ENCODE assay signal across 15 mouse cellular contexts in genomic region chr13:17296912-17297311, GRCm38 (mm10).
DNase-seq lines count a peak whose midpoint lies in the region; ATAC-seq and TF ChIP-seq lines count a peak whose summit lies in the region.
"Had no signal": no experiment of that assay in that cellular context is flagged by ENCODE, and none has a peak within 500 bp of the region (broad histone marks: within the 10 kb centered on the region; RNA-seq: fewer than 3 reads in every experiment).

No protein-coding gene starts in this region.

- H3K9ac ChIP-seq in forebrain, embryonic 16.5 days (replicated peaks; ENCODE audit: low read depth, low read length), result no peak overlapping the region
- no peak overlapping the region for H3K9ac ChIP-seq in forebrain, embryonic 14.5 days (ENCODE audit: low read length)
- H3K9ac ChIP-seq in midbrain, embryonic 11.5 days (ENCODE audit: low read length), result no peak overlapping the region
- no peak overlapping the region for H3K9ac ChIP-seq in midbrain, embryonic 15.5 days
- H3K9ac ChIP-seq in midbrain, embryonic 13.5 days (replicated peaks), result no peak overlapping the region
- H3K9ac ChIP-seq: kidney, embryonic 15.5 days had no signal

- no peak for DNase-seq in forebrain, embryonic 14.5 days (ENCODE audit: low spot score)
- peak; percentile 84 for DNase-seq in midbrain, embryonic 11.5 days (ENCODE audit: low spot score, missing footprints)
- DNase-seq in embryo, embryonic 9.5 days (ENCODE audit: extremely low spot score), result peak; percentile 11
- no peak for DNase-seq in urinary bladder, postnatal 36 days (ENCODE audit: low spot score in 2 of 2)
- no peak for DNase-seq in left cerebral cortex, adult 2 months (ENCODE audit: extremely low spot score in 1 of 2, low spot score in 2 of 2)
- DNase-seq: B cell, adult 2 months; cerebellum, adult 11 months; heart, adult 2 months; heart, postnatal 14 days; thymus, adult 18-20 months had no signal

- H3K9me3 ChIP-seq in forebrain, embryonic 16.5 days (ENCODE audit: control insufficient read depth, low read length), result no peaks in the 10 kb centered on the region
- no peaks in the 10 kb centered on the region for H3K9me3 ChIP-seq in forebrain, embryonic 14.5 days (replicated peaks; ENCODE audit: control insufficient read depth, low read length)
- H3K9me3 ChIP-seq in midbrain, embryonic 11.5 days (ENCODE audit: control insufficient read depth, low read length), result no peaks in the 10 kb centered on the region
- H3K9me3 ChIP-seq in midbrain, embryonic 15.5 days, result no peaks in the 10 kb centered on the region
- no peaks in the 10 kb centered on the region for H3K9me3 ChIP-seq in midbrain, embryonic 13.5 days
- H3K9me3 ChIP-seq: kidney, embryonic 15.5 days had no signal

- H3K27me3 ChIP-seq in forebrain, embryonic 16.5 days (replicated peaks; ENCODE audit: control insufficient read depth, insufficient read depth, low read length), result no peaks in the 10 kb centered on the region
- H3K27me3 ChIP-seq in forebrain, embryonic 14.5 days (replicated peaks; ENCODE audit: control insufficient read depth, insufficient read depth, low read length), result no peaks in the 10 kb centered on the region
- no peaks in the 10 kb centered on the region for H3K27me3 ChIP-seq in midbrain, embryonic 11.5 days (ENCODE audit: control insufficient read depth, insufficient read depth, low read length)
- no peaks in the 10 kb centered on the region for H3K27me3 ChIP-seq in midbrain, embryonic 15.5 days (replicated peaks)
- H3K27me3 ChIP-seq in midbrain, embryonic 13.5 days, result no peaks in the 10 kb centered on the region
- H3K27me3 ChIP-seq: kidney, embryonic 15.5 days had no signal

- H3K4me3 ChIP-seq in forebrain, embryonic 16.5 days (replicated peaks; ENCODE audit: low read length), result no peak overlapping the region
- no peak overlapping the region for H3K4me3 ChIP-seq in forebrain, embryonic 14.5 days (ENCODE audit: low read depth, low read length)
- H3K4me3 ChIP-seq in midbrain, embryonic 11.5 days (ENCODE audit: low read depth, low read length), result no peak overlapping the region
- H3K4me3 ChIP-seq in midbrain, embryonic 15.5 days, result no peak overlapping the region
- H3K4me3 ChIP-seq in midbrain, embryonic 13.5 days (replicated peaks), result no peak overlapping the region
- H3K4me3 ChIP-seq in left cerebral cortex, adult 2 months, result no peak overlapping the region
- H3K4me3 ChIP-seq: heart, adult 2 months; kidney, embryonic 15.5 days; layer of hippocampus, adult 2 months had no signal

- no peak overlapping the region for H3K4me2 ChIP-seq in forebrain, embryonic 16.5 days (ENCODE audit: low read length)
- H3K4me2 ChIP-seq in forebrain, embryonic 14.5 days (ENCODE audit: low read length), result no peak overlapping the region
- H3K4me2 ChIP-seq in midbrain, embryonic 11.5 days, result no peak overlapping the region
- H3K4me2 ChIP-seq in midbrain, embryonic 15.5 days, result no peak overlapping the region
- no peak overlapping the region for H3K4me2 ChIP-seq in midbrain, embryonic 13.5 days (replicated peaks)
- H3K4me2 ChIP-seq: kidney, embryonic 15.5 days had no signal

- no peaks in the 10 kb centered on the region for H3K36me3 ChIP-seq in forebrain, embryonic 16.5 days (ENCODE audit: control insufficient read depth, insufficient read depth)
- no peaks in the 10 kb centered on the region for H3K36me3 ChIP-seq in forebrain, embryonic 14.5 days (ENCODE audit: control insufficient read depth, insufficient read depth, low read length)
- no peaks in the 10 kb centered on the region for H3K36me3 ChIP-seq in midbrain, embryonic 11.5 days (ENCODE audit: control insufficient read depth, insufficient read depth, low read length)
- no peaks in the 10 kb centered on the region for H3K36me3 ChIP-seq in midbrain, embryonic 15.5 days (replicated peaks)
- H3K36me3 ChIP-seq in midbrain, embryonic 13.5 days, result no peaks in the 10 kb centered on the region
- H3K36me3 ChIP-seq: kidney, embryonic 15.5 days had no signal

- WGBS in forebrain, embryonic 16.5 days, result 26% methylated on average over 4 of the region's 4 CpGs
- WGBS in forebrain, embryonic 14.5 days, result 28% methylated on average over 4 of the region's 4 CpGs
- 19% methylated on average over 4 of the region's 4 CpGs for WGBS in midbrain, embryonic 11.5 days
- WGBS in midbrain, embryonic 15.5 days, result 9% methylated on average over 4 of the region's 4 CpGs
- WGBS in midbrain, embryonic 13.5 days, result 23% methylated on average over 4 of the region's 4 CpGs

- TF ChIP-seq CTCF in left cerebral cortex, adult 2 months (IDR thresholded peaks at IDR 0.05), result no peak

- no peak overlapping the region for H3K27ac ChIP-seq in forebrain, embryonic 16.5 days (ENCODE audit: low read length)
- no peak overlapping the region for H3K27ac ChIP-seq in forebrain, embryonic 14.5 days (ENCODE audit: low read depth, low read length)
- H3K27ac ChIP-seq in midbrain, embryonic 11.5 days (ENCODE audit: low read depth, low read length), result no peak overlapping the region
- no peak overlapping the region for H3K27ac ChIP-seq in midbrain, embryonic 15.5 days
- no peak overlapping the region for H3K27ac ChIP-seq in midbrain, embryonic 13.5 days
- H3K27ac ChIP-seq in left cerebral cortex, adult 2 months, result no peak overlapping the region
- H3K27ac ChIP-seq: heart, adult 2 months; kidney, embryonic 15.5 days; layer of hippocampus, adult 2 months had no signal

- ATAC-seq in forebrain, embryonic 16.5 days, result peak; percentile 33
- no peak for ATAC-seq in forebrain, embryonic 14.5 days
- ATAC-seq in midbrain, embryonic 11.5 days (ENCODE audit: low FRiP score), result peak; percentile 57; the same call in 1 of the 2 replicates
- no peak for ATAC-seq in midbrain, embryonic 15.5 days (replicated peaks)
- ATAC-seq in midbrain, embryonic 13.5 days, result peak; percentile 60; the same call in 1 of the 2 replicates

- H3K4me1 ChIP-seq in forebrain, embryonic 16.5 days (replicated peaks; ENCODE audit: control insufficient read depth, insufficient read depth, low read length), result no peaks in the 10 kb centered on the region
- H3K4me1 ChIP-seq in forebrain, embryonic 14.5 days (ENCODE audit: control insufficient read depth, insufficient read depth, low read length), result no peaks in the 10 kb centered on the region
- 0 out of 2 replicates have a peak, but pooled peaks cover 3% of the 10 kb centered on the region for H3K4me1 ChIP-seq in midbrain, embryonic 11.5 days (ENCODE audit: control insufficient read depth, insufficient read depth, low read length)
- H3K4me1 ChIP-seq in midbrain, embryonic 15.5 days, result no peaks in the 10 kb centered on the region
- H3K4me1 ChIP-seq in midbrain, embryonic 13.5 days (replicated peaks), result 0 out of 2 replicates have a peak, but pooled peaks cover 3% of the 10 kb centered on the region

- intact Hi-C loops in left cerebral cortex, adult 2 months (cut with DNase I), result no loop called here

Comparison
In these comparisons a context has a peak if more than half of its experiments do, and no peak if none do; other contexts are left out.
1. ATAC-seq: peak in forebrain, embryonic 16.5 days (single experiment), midbrain, embryonic 11.5 days (single experiment) and midbrain, embryonic 13.5 days (single experiment); none in forebrain, embryonic 14.5 days (single experiment) and midbrain, embryonic 15.5 days (single experiment).
2. DNase-seq: peak in midbrain, embryonic 11.5 days (single experiment) and embryo, embryonic 9.5 days (single experiment); none in forebrain, embryonic 14.5 days (single experiment), urinary bladder, postnatal 36 days (0 of 2) and left cerebral cortex, adult 2 months (0 of 2).